Mouse (Mus musculus): ENCODE results near the gene Nbea.

GRCm38 (mm10) chr3:55775753-55776152 lies 407.7 kb downstream of the Nbea start:
- TF ChIP-seq MAX (IDR thresholded peaks at IDR 0.05): no peak
- no peak for TF ChIP-seq CTCF (IDR thresholded peaks at IDR 0.05; ENCODE audit: control insufficient read depth, insufficient read depth, insufficient read length)
- no peak for TF ChIP-seq MYOG (IDR thresholded peaks at IDR 0.05; ENCODE audit: control insufficient read depth, extremely low read depth, insufficient read length)
